Mouse (Mus musculus) CD4-positive, CD25-positive, alpha-beta regulatory T cell, adult 4 months (primary cell): ENCODE measurements at regions not wholly inside any gene's neighbourhood (a gene's known extent, or its start where the extent isn't known, plus 50 kb on each side); places are given as distances from the start of the nearest gene placed in this dataset.

Experiments used
- ATAC-seq: one replicate; pipeline ENCODE4 v1.8.0; 2017

DNA sequence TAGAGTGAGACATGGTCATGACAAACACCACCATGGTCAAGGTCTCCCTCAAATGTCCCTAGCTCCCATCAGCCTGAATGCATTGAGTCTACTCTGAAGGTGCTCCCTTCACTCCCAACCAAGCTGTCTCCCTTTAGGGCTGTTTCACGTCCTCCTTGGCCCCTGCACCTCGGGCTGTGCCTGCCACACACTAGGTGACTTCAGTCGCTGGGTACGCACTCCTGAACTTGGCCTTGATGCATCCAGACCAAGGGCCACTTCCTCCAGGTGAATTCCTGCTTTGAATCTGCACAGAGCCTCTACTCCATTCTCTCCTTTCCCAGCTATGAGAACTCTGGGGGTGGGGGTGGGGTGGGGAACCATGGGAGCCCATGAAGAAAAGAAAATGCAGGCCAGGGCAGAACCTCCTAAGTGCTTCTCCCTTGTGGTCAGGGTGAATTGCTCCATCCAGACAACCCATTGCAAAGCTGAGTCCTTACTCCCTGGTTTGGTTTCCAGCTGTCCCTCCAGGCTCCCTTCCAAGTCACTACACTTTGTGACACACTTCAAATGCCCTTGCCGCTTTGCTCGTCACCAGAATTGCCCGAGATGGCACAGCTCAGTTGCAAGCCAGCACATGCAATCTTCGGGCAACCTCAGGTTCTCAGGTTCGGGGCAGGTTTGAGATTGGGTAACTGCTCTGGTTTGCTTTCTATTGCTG lies 65.3 kb upstream of the 1700021F07Rik start:
- no peak for ATAC-seq

DNA sequence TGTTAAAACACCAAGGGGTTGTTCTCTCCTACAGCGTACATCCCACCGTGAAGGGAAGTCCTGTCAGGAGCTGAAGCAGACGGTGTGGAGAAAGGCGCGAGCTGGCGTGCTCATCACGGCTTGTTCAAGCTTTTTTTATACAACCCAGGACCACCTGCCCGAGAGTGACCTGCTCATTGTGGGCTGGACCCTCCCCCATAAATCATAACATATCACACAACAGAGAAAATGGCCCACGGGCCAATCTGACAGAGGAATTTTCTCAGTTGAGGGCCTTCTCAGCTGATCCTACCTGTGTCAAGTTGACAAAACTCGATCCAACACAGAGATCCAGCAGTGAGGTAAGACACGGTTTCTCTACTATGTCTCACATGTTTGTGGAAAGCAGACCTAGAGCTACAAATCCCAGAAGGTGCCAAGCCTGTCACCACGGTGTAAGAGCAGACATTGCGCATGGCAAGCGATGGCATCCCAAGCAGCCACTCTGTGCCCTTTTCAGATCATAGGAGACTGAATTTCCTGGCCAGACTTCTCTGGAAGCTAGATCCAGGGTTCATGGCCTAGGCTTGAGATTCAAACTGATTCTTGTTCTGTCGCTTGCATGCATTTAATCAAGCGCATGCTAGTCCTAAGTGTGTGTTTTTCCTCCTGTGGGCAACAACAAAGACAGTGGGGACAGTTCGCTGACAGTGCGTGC lies 64.6 kb upstream of the 1700021F07Rik start:
- no peak for ATAC-seq

DNA sequence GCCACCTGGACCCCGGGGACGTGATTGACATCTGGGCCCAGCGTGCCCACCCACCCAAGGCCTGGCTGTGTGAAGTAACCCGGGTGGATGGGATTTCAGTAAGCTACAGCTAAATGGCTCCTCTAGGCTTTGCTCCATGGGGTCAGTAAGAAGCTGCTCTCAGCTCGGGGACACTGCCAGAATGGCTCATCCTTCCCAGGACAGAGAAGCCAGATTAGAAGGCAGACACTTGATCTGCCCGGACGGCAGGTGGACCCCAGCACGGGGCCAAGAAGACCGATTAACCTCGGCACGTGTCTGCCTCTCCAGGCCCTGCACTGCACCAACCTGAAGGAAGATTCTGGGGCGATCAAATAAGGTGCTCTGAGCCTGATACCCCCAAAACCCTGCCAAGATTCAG lies 63.5 kb upstream of the 1700021F07Rik start:
- no peak for ATAC-seq

DNA sequence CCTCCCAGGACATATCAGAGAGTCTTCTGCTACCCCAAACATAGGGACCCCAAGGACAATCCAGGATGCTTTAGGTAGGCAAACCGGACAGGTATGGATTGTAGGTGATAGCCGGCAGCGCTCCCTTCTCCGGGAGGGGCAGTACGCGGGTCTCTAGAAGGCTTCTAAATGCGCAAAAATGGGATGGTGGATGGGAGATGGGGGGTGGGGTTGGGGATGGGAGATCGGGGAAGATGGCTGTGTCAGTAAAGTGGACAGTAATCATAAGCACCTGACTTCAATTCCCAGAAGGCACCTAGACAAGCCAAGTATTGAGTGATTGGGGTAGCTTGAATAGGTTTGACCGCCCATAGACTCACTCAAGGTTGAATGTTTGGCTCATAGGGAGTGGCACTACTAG lies 59.1 kb upstream of the 1700021F07Rik start:
- ATAC-seq: no peak

DNA sequence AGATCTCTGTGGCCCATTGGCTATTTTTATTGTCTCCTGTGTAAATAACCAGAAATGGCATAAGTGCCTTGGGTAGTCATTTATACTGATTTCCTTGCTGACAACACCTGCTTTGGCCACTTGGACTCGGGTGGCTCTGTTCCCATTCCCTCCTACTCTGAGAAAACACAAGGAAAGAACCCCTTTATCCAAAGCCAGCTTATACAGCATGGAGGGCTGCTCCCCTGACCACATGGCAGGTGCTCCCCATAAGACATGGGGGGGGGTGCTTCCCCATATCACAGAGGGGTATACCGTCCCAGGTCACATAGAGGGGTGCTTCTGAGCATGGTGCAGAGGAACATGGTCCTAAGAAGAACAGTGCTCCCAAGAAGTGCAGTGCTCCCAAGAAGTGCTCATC lies 57.8 kb upstream of the 1700021F07Rik start:
- no peak for ATAC-seq

DNA sequence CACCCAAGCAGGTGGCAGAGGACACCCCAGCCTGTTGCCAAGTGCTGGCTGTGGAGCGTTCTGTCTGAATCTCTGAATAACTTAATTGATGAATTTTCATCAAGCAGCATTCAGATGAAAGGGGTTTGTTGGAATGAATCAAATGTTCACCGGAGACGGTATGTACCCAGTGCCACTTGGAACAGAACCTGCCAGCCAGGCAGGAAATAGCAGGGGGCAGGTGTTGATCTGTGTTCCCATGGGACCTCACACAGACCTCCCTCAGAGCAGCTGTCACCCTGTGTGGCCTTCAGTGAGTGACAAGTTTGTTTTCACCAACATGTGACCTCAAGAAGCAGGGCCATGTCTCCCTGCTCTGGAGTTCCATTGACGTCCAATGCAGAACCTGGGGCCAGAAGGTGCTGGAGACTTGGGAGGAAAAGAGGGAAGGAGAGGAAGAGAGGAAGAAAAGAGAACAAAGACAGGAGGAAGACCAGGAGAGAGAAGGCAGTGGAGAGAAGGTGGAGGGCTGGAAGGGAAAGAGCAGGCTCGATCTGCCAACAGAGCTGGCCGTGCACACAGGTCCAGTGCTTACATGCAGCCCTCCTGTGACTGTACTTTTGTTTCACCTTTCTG lies 57.3 kb upstream of the 1700021F07Rik start:
- ATAC-seq: no peak

DNA sequence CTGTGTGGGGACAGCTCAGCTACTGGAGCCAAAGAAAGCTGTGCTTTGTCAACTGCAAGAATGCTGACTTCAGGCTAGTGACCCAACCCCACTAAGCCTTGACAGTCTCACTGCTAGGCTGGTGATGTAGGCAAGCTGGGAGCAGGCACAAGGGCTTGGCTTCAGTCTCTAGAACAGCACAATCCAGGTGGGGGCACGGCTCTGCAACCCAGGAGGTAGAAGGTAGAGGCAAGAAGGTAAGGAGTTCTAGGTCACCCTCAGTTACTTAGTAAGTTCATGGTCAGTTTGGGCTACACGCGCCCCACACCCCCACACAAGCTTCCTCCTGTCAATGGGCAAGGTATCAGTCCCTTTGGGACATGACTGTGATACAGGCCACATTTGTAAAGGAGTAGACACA lies 54.2 kb upstream of the 1700021F07Rik start:
- no peak for ATAC-seq

DNA sequence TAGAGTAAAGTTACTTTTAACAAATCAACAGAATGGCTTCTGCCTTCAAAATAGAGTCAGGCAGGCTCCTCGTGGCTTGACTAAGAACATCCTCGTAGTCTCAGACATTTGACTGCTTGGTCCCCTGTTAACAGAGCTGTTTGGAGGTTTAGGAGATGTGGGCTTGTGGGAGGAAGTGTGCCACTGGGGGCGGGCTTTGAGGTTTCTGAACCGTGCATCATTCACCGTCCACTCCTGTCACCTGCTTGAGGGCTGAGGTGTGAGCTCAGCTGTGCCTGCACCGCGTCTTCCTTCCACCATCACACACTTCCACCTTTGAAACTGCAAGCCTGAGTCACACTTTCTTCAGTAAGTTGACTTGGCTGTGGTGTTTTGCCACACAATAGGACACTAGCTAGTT lies 52.6 kb upstream of the 1700021F07Rik start:
- peak; percentile 97 for ATAC-seq
